8 mouse cellular contexts compared by ENCODE assay signal in genomic region chr6:128802999-128803857, GRCm38 (mm10). TPM values are rescaled to one million over a fixed set of nuclear protein-coding genes. Genes with fewer than 3 reads are reported as not detected.
DNase-seq lines count a peak whose midpoint lies in the region; ATAC-seq lines count a peak whose summit lies in the region.

No protein-coding gene starts in this region.

- peak overlapping the region; percentile 59 for H3K4me3 ChIP-seq in lung, embryonic 16.5 days (ENCODE audit: low read length)

- H3K9me3 ChIP-seq in lung, embryonic 16.5 days (ENCODE audit: control insufficient read depth, low read length) = no peaks in the 10 kb centered on the region

- WGBS in lung, embryonic 16.5 days = 5% methylated on average over 26 of the region's 26 CpGs

- peak; percentile 85 to 86 for ATAC-seq in hematopoietic stem cell, adult 5-6 weeks (replicated peaks in 1 of 2; ENCODE audit: insufficient read depth in 1 of 2, low FRiP score in 2 of 2, low TSS enrichment in 1 of 2, low read depth in 1 of 2, poor library complexity in 2 of 2, severe bottlenecking in 2 of 2)
- ATAC-seq in lung, embryonic 16.5 days (ENCODE audit: low read depth) = peak; percentile 94

- H3K27me3 ChIP-seq in lung, embryonic 16.5 days (ENCODE audit: control insufficient read depth, insufficient read depth, low read depth, low read length) = no peaks in the 10 kb centered on the region

- no peaks in the 10 kb centered on the region for H3K36me3 ChIP-seq in lung, embryonic 16.5 days (ENCODE audit: control insufficient read depth, insufficient read depth, low read length)

- peak overlapping the region; percentile 76 for H3K27ac ChIP-seq in lung, embryonic 16.5 days (ENCODE audit: low read length)

- H3K4me1 ChIP-seq in lung, embryonic 16.5 days (replicated peaks; ENCODE audit: control insufficient read depth, insufficient read depth, low read length) = peaks cover 2% of the 10 kb centered on the region; the same call in 1 of the 2 replicates

- DNase-seq in MEL-GATA-1-ER (ENCODE audit: extremely low read depth, low read depth) = peak; percentile 96
- peak; percentile 97 for DNase-seq in cerebellum, adult 8-10 months
- peak; percentile 99 for DNase-seq in forelimb bud, embryonic 11.5 days (ENCODE audit: low read depth, low spot score)
- peak; percentile 94 for DNase-seq in layer of hippocampus, adult 9-10 months (ENCODE audit: low spot score)
- DNase-seq in ovary, postnatal 10 days (ENCODE audit: low spot score) = peak; percentile 91
- peak; percentile 90 to 96 for DNase-seq in thymus, postnatal 10 days (ENCODE audit: low spot score in 2 of 2)

- H3K4me2 ChIP-seq in lung, embryonic 16.5 days (ENCODE audit: low read depth, low read length) = peak overlapping the region; percentile 78

- H3K9ac ChIP-seq in lung, embryonic 16.5 days (ENCODE audit: low read length) = peak overlapping the region; percentile 71

RNA-seq across cellular contexts. Expression of gene Klrb1c, which starts 14.2 kb away (rescaled TPM):
- 4.6 and 5.6 TPM in 2 replicates for total RNA-seq in hematopoietic stem cell, adult 5-6 weeks (2017)
- polyA plus RNA-seq in lung, embryonic 16.5 days (2015; fragmentation: Nextera tagmentation; extraction: Ambion mirVana) = 0.25 and 0.33 TPM in 2 replicates

RNA-seq across cellular contexts. Expression of gene Gm44511, which starts 22.9 kb away (rescaled TPM):
- 1.1 TPM in 1 of 2 replicates, not detected in the other for total RNA-seq in hematopoietic stem cell, adult 5-6 weeks (2017)
- not detected in 2 replicates for polyA plus RNA-seq in lung, embryonic 16.5 days (2015; fragmentation: Nextera tagmentation; extraction: Ambion mirVana)

RNA-seq across cellular contexts. Expression of gene Klrb1b, which starts 22.9 kb away (rescaled TPM):
- total RNA-seq in hematopoietic stem cell, adult 5-6 weeks (2017) = 0.20 and 1.1 TPM in 2 replicates
- 0.29 and 0.33 TPM in 2 replicates for polyA plus RNA-seq in lung, embryonic 16.5 days (2015; fragmentation: Nextera tagmentation; extraction: Ambion mirVana)

Comparison
In these comparisons a context has a peak if more than half of its experiments do, and no peak if none do; other contexts are left out.
1. Peak in every context shown above with its lines: DNase-seq, ATAC-seq, H3K4me3 ChIP-seq and H3K27ac ChIP-seq.